Mouse (Mus musculus) myocyte (in vitro differentiated cells): ENCODE results near the gene Uso1. TPM values are rescaled to one million over a fixed set of nuclear protein-coding genes. Genes with fewer than 3 reads are reported as not detected.

Source experiments
- H3K27me3 ChIP-seq: one replicate; pipeline ENCODE4 v1.6.1; 2011; ENCODE audit not compliant: control insufficient read depth, insufficient read depth, insufficient read length
- H3K36me3 ChIP-seq: one replicate; pipeline ENCODE4 v1.6.1; 2011; ENCODE audit not compliant: control insufficient read depth, insufficient read depth
- H3K4me2 ChIP-seq: one replicate; pipeline ENCODE4 v1.6.1; 2011; ENCODE audit warnings: low read depth, control low read depth
- H3K4me3 ChIP-seq: one replicate; pipeline ENCODE4 v1.5.1; 2011; ENCODE audit warnings: mild to moderate bottlenecking, control low read depth, moderate library complexity
- H3K79me2 ChIP-seq: one replicate; pipeline ENCODE4 v1.6.1; 2011; ENCODE audit not compliant: control insufficient read depth, insufficient read depth
- H3ac ChIP-seq: one replicate; pipeline ENCODE4 v1.6.1; 2011; ENCODE audit not compliant: control insufficient read depth, insufficient read length
- CEBPB ChIP-seq: IDR thresholded peaks from 2 replicates; pipeline ENCODE4 v1.6.1; 2011; ENCODE audit warnings: mild to moderate bottlenecking, moderate library complexity; ENCODE audit not compliant: poor library complexity, insufficient read depth, severe bottlenecking
- E2F4 ChIP-seq: IDR thresholded peaks from one replicate; pipeline ENCODE4 v1.6.1; 2011; ENCODE audit warnings: mild to moderate bottlenecking, control low read depth, moderate library complexity; ENCODE audit not compliant: insufficient read depth
- MAX ChIP-seq: IDR thresholded peaks from one replicate; pipeline ENCODE4 v1.6.1; 2011; ENCODE audit warnings: low read depth, mild to moderate bottlenecking, control low read depth
- MYOD1 ChIP-seq, 3 experiments: IDR thresholded peaks; one replicate each; pipeline ENCODE4 v1.6.1; 2011; ENCODE audit warnings: control low read depth in 2 of 3, low read depth in 2 of 3, mild to moderate bottlenecking in 2 of 3, moderate library complexity in 1 of 3; ENCODE audit not compliant: insufficient read length in 2 of 3, control insufficient read depth in 1 of 3
- MYOG ChIP-seq, 3 experiments: IDR thresholded peaks; one replicate each; pipeline ENCODE4 v1.6.1; 2011; ENCODE audit warnings: control low read depth in 2 of 3, low read depth in 2 of 3, mild to moderate bottlenecking in 2 of 3; ENCODE audit not compliant: insufficient read length in 2 of 3, control insufficient read depth in 1 of 3, insufficient read depth in 1 of 3
- POLR2A ChIP-seq: IDR thresholded peaks from one replicate; pipeline ENCODE4 v1.6.1; 2011; ENCODE audit warnings: low read depth, mild to moderate bottlenecking, control low read depth, moderate library complexity; ENCODE audit not compliant: insufficient read length
- POLR2AphosphoS2 ChIP-seq: IDR thresholded peaks from one replicate; pipeline ENCODE4 v1.6.1; 2011; ENCODE audit warnings: low read depth, control low read depth; ENCODE audit not compliant: insufficient read length
- REST ChIP-seq: IDR thresholded peaks from one replicate; pipeline ENCODE4 v1.6.1; 2011; ENCODE audit warnings: mild to moderate bottlenecking, control low read depth, moderate library complexity; ENCODE audit not compliant: insufficient read depth, insufficient read length
- SRF ChIP-seq: IDR thresholded peaks from one replicate; pipeline ENCODE4 v1.6.1; 2011; ENCODE audit warnings: low read depth; ENCODE audit not compliant: control insufficient read depth, insufficient read length
- TCF12 ChIP-seq: IDR thresholded peaks from one replicate; pipeline ENCODE4 v1.6.1; 2011; ENCODE audit warnings: mild to moderate bottlenecking, control low read depth; ENCODE audit not compliant: poor library complexity, insufficient read depth, severe bottlenecking
- TCF3 ChIP-seq: IDR thresholded peaks from one replicate; pipeline ENCODE4 v1.6.1; 2011; ENCODE audit warnings: low read depth, control low read depth; ENCODE audit not compliant: insufficient read length
- USF1 ChIP-seq: IDR thresholded peaks from one replicate; pipeline ENCODE4 v1.6.1; 2011; ENCODE audit warnings: low read depth, mild to moderate bottlenecking, control low read depth, moderate library complexity
- polyA plus RNA-seq: library from polyadenylated mRNA; unstranded; fragments of >200 nt; fragmentation: generic; extraction: Trizol; gene quantifications from one replicate; pipeline ENCODE4 v1.2.1, GENCODE M21; 2012; ENCODE audit warnings: missing spikeins

Gene Uso1
- polyA plus RNA-seq, 1 experiment: 55.2 TPM

GRCm38 (mm10) chr5:92244900-92245299 is 107.2 kb downstream of the Uso1 start:
- Histone ChIP-seq H3ac (no peak overlapping the region), H3K4me2 (no peak overlapping the region), H3K36me3 (no peaks in the 10 kb centered on the region), H3K4me3 (no peak overlapping the region), H3K27me3 (no peaks in the 10 kb centered on the region), H3K79me2 (no peaks in the 10 kb centered on the region)
- TF ChIP-seq POLR2A: no peak
- no peak for TF ChIP-seq E2F4
- no peak for TF ChIP-seq MAX
- TF ChIP-seq USF1: no peak
- no peak for TF ChIP-seq POLR2AphosphoS2
- TF ChIP-seq TCF12: no peak
- no peak for TF ChIP-seq TCF3
- no peak for TF ChIP-seq MYOD1 (IDR thresholded peaks at IDR 0.05; ENCODE audit: control insufficient read depth in 1 of 3, insufficient read length in 2 of 3, low read depth in 2 of 3)
- no peak for TF ChIP-seq REST
- TF ChIP-seq SRF: no peak
- TF ChIP-seq MYOG (IDR thresholded peaks at IDR 0.05; ENCODE audit: control insufficient read depth in 1 of 3, insufficient read depth in 1 of 3, insufficient read length in 2 of 3, low read depth in 2 of 3): no peak
- no peak for TF ChIP-seq CEBPB

GRCm38 (mm10) chr5:92245483-92245882 is 107.7 kb downstream of the Uso1 start:
- TF ChIP-seq POLR2A (no peak), MYOG (IDR thresholded peaks at IDR 0.05; ENCODE audit: control insufficient read depth in 1 of 3, insufficient read depth in 1 of 3, insufficient read length in 2 of 3, low read depth in 2 of 3) (no peak)
- H3K4me2 ChIP-seq: no peak overlapping the region
- no peaks in the 10 kb centered on the region for H3K36me3 ChIP-seq
- no peak overlapping the region for H3K4me3 ChIP-seq
- no peaks in the 10 kb centered on the region for H3K27me3 ChIP-seq
- H3K79me2 ChIP-seq: no peaks in the 10 kb centered on the region
- no peak overlapping the region for H3ac ChIP-seq

- no peak overlapping the region for H3K4me3 ChIP-seq
- H3K79me2 ChIP-seq: no peaks in the 10 kb centered on the region
- H3K4me2 ChIP-seq: no peak overlapping the region
- H3K27me3 ChIP-seq: no peaks in the 10 kb centered on the region
- H3K36me3 ChIP-seq: no peaks in the 10 kb centered on the region
- H3ac ChIP-seq: no peak overlapping the region
- TF ChIP-seq TCF3: no peak
- TF ChIP-seq CEBPB: no peak
- no peak for TF ChIP-seq MYOG (IDR thresholded peaks at IDR 0.05; ENCODE audit: control insufficient read depth in 1 of 3, insufficient read depth in 1 of 3, insufficient read length in 2 of 3, low read depth in 2 of 3)
- no peak for TF ChIP-seq REST
- no peak for TF ChIP-seq SRF
- TF ChIP-seq E2F4: no peak
- no peak for TF ChIP-seq MAX
- no peak for TF ChIP-seq POLR2A
- no peak for TF ChIP-seq TCF12
- no peak for TF ChIP-seq USF1
- no peak for TF ChIP-seq MYOD1 (IDR thresholded peaks at IDR 0.05; ENCODE audit: control insufficient read depth in 1 of 3, insufficient read length in 2 of 3, low read depth in 2 of 3)
- no peak for TF ChIP-seq POLR2AphosphoS2
Observed at GRCm38 (mm10) chr5:92248614-92249013, 110.9 kb downstream of the Uso1 start.

- TF ChIP-seq E2F4 (no peak), TCF12 (no peak), POLR2A (no peak), CEBPB (no peak), SRF (no peak), POLR2AphosphoS2 (no peak), MAX (no peak), USF1 (no peak), MYOD1 (IDR thresholded peaks at IDR 0.05; ENCODE audit: control insufficient read depth in 1 of 3, insufficient read length in 2 of 3, low read depth in 2 of 3) (no peak)
- no peak overlapping the region for H3ac ChIP-seq
- no peaks in the 10 kb centered on the region for H3K27me3 ChIP-seq
- H3K4me2 ChIP-seq: no peak overlapping the region
- H3K4me3 ChIP-seq: no peak overlapping the region
- no peaks in the 10 kb centered on the region for H3K79me2 ChIP-seq
- H3K36me3 ChIP-seq: no peaks in the 10 kb centered on the region
Observed at GRCm38 (mm10) chr5:92252031-92252430, 114.3 kb downstream of the Uso1 start.

Other genes starting within 250 kb of the Uso1 start
- 29.8 TPM for gene Rchy1, start 174.9 kb upstream of the Uso1 start, polyA plus RNA-seq
- not detected for gene Odaph, start 150.5 kb upstream of the Uso1 start, polyA plus RNA-seq
- gene Cdkl2, start 94.1 kb upstream of the Uso1 start, polyA plus RNA-seq: 0.53 TPM
- 25.8 TPM for gene G3bp2, start 54.2 kb upstream of the Uso1 start, polyA plus RNA-seq
- gene U90926, start 77.5 kb downstream of the Uso1 start, polyA plus RNA-seq: not detected
- gene Ppef2, start 118.3 kb downstream of the Uso1 start, polyA plus RNA-seq: 0.18 TPM
- 6.2 TPM for gene Naaa, start 140.2 kb downstream of the Uso1 start, polyA plus RNA-seq
- 7.5 TPM for gene Sdad1, start 172.5 kb downstream of the Uso1 start, polyA plus RNA-seq
- gene Cxcl9, start 190.1 kb downstream of the Uso1 start, polyA plus RNA-seq: 0.02 TPM
- 3.8 TPM for gene Art3, start 193.9 kb downstream of the Uso1 start, polyA plus RNA-seq
- gene Cxcl10, start 211.0 kb downstream of the Uso1 start, polyA plus RNA-seq: 0.62 TPM